ENCODE assay signal across 35 mouse cellular contexts in the genomic region with DNA sequence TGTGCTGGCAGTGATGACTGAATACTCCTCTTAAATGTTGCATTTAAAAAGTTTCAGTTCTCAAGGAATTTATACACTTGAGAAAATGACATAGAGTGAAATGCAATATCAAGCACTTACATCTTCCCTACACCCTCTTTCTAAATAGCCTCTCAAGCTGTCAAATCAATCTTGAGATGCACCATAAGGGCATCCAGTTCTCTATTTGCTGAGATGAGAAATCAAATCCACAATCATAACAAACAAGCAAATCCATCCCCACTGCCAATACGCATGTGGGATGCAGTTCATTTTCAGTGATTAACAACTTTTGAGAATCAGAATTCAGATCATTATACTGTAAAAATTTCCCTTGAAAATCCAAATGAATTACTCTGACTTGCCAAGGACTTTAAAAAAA.
"Had no signal": no experiment of that assay in that cellular context is flagged by ENCODE, and none has a peak within 500 bp of the region (broad histone marks: within the 10 kb centered on the region; RNA-seq: fewer than 3 reads in every experiment).

No protein-coding gene starts in this region.

- H3K4me3 ChIP-seq: heart, embryonic 12.5 days; heart, embryonic 13.5 days; heart, embryonic 15.5 days; hindbrain, embryonic 10.5 days; hindbrain, embryonic 12.5 days; hindbrain, embryonic 13.5 days; hindbrain, embryonic 15.5 days; intestine, embryonic 15.5 days; kidney, embryonic 15.5 days; layer of hippocampus, adult 2 months; left cerebral cortex, adult 2 months had no signal

- H3K27me3 ChIP-seq: heart, embryonic 12.5 days; heart, embryonic 13.5 days; heart, embryonic 15.5 days; hindbrain, embryonic 12.5 days; hindbrain, embryonic 13.5 days; hindbrain, embryonic 15.5 days; intestine, embryonic 15.5 days; kidney, embryonic 15.5 days had no signal

- H3K36me3 ChIP-seq: heart, embryonic 12.5 days; heart, embryonic 13.5 days; heart, embryonic 15.5 days; hindbrain, embryonic 10.5 days; hindbrain, embryonic 12.5 days; hindbrain, embryonic 13.5 days; hindbrain, embryonic 15.5 days; intestine, embryonic 15.5 days; kidney, embryonic 15.5 days had no signal

- H3K4me2 ChIP-seq: heart, embryonic 11.5 days; heart, embryonic 12.5 days; heart, embryonic 13.5 days; heart, embryonic 15.5 days; hindbrain, embryonic 12.5 days; hindbrain, embryonic 13.5 days; hindbrain, embryonic 14.5 days; hindbrain, embryonic 15.5 days; intestine, embryonic 15.5 days; kidney, embryonic 15.5 days had no signal

- H3K27ac ChIP-seq: heart, embryonic 13.5 days; heart, embryonic 15.5 days; hindbrain, embryonic 10.5 days; hindbrain, embryonic 12.5 days; hindbrain, embryonic 13.5 days; hindbrain, embryonic 14.5 days; hindbrain, embryonic 15.5 days; hindbrain, postnatal 0 days; intestine, embryonic 15.5 days; kidney, embryonic 15.5 days; kidney, postnatal 0 days; layer of hippocampus, adult 2 months; left cerebral cortex, adult 2 months had no signal

- ATAC-seq: hindbrain, embryonic 16.5 days; hindbrain, postnatal 0 days; inflammation-experienced regulatory T-cells, adult 6 months; intestine, embryonic 15.5 days; intestine, embryonic 16.5 days; intestine, postnatal 0 days had no signal

- DNase-seq: heart, postnatal 10 days; heart, postnatal 14 days; heart, postnatal 36 days; heart, postnatal 4 days; kidney, adult 11 months; kidney, adult 18-20 months; kidney, adult 2 months; kidney, adult 8-10 months; kidney, adult 9 months; kidney, postnatal 10 days; kidney, postnatal 14 days; kidney, postnatal 25 days; kidney, postnatal 36 days; kidney, postnatal 4 days; layer of hippocampus, adult 9-11 months; layer of hippocampus, postnatal 36 days had no signal

- H3K9ac ChIP-seq: heart, embryonic 12.5 days; heart, embryonic 13.5 days; heart, embryonic 15.5 days; hindbrain, embryonic 12.5 days; hindbrain, embryonic 13.5 days; hindbrain, embryonic 14.5 days; hindbrain, embryonic 15.5 days; intestine, embryonic 15.5 days; kidney, embryonic 15.5 days had no signal

- H3K9me3 ChIP-seq: heart, embryonic 12.5 days; heart, embryonic 13.5 days; heart, embryonic 15.5 days; hindbrain, embryonic 10.5 days; hindbrain, embryonic 12.5 days; hindbrain, embryonic 13.5 days; hindbrain, embryonic 15.5 days; intestine, embryonic 15.5 days; kidney, embryonic 15.5 days had no signal

- H3K4me1 ChIP-seq: heart, embryonic 12.5 days; heart, embryonic 13.5 days; heart, embryonic 15.5 days; hindbrain, embryonic 10.5 days; hindbrain, embryonic 12.5 days; hindbrain, embryonic 13.5 days; hindbrain, embryonic 15.5 days; intestine, embryonic 15.5 days; kidney, embryonic 15.5 days had no signal
